Mouse (Mus musculus) cortical plate, adult 2 months (tissue): ENCODE data around the gene Trafd1. TPM values are rescaled to one million over a fixed set of nuclear protein-coding genes. Genes with fewer than 3 reads are reported as not detected.
"Not testable (repeated sequence)": the region's sequence is repeated elsewhere in the genome, so short reads cannot be mapped to it uniquely, and the experiment has no call there.

ENCODE experiments used
- H3K27ac ChIP-seq: fragments of 200-500 bp; 2 replicates; pipeline ENCODE4 v1.5.1; 2012; ENCODE audit warnings: low read length, control low read depth, inconsistent platforms; ENCODE audit not compliant: insufficient read depth
- H3K4me1 ChIP-seq: fragments of 200-500 bp; 2 replicates; pipeline ENCODE4 v1.6.1; 2011; ENCODE audit warnings: low read length; ENCODE audit not compliant: control insufficient read depth, insufficient read depth
- H3K4me3 ChIP-seq: fragments of 200-500 bp; 2 replicates; pipeline ENCODE4 v1.5.1; 2011; ENCODE audit warnings: mild to moderate bottlenecking, low read length, control low read depth; ENCODE audit not compliant: insufficient read depth
- CTCF ChIP-seq: fragments of 200-500 bp; IDR thresholded peaks from 2 replicates; pipeline ENCODE4 v1.5.1; 2011; ENCODE audit warnings: mild to moderate bottlenecking, control low read depth, low read length; ENCODE audit not compliant: insufficient read depth; ENCODE audit errors: extremely low read depth
- POLR2A ChIP-seq: fragments of 200-500 bp; IDR thresholded peaks from 2 replicates; pipeline ENCODE4 v1.6.1; 2011; ENCODE audit warnings: mild to moderate bottlenecking, low read length, control low read depth; ENCODE audit not compliant: insufficient read depth; ENCODE audit errors: extremely low read depth
- polyA plus RNA-seq: library from polyadenylated mRNA; depleted of rRNA; stranded (reverse); fragments of >200 nt; gene quantifications from 2 replicates; pipeline ENCODE4 v1.2.3, GENCODE M21; 2012; rRNA removed

Gene Trafd1
- polyA plus RNA-seq, 1 experiment: 124 TPM

DNA sequence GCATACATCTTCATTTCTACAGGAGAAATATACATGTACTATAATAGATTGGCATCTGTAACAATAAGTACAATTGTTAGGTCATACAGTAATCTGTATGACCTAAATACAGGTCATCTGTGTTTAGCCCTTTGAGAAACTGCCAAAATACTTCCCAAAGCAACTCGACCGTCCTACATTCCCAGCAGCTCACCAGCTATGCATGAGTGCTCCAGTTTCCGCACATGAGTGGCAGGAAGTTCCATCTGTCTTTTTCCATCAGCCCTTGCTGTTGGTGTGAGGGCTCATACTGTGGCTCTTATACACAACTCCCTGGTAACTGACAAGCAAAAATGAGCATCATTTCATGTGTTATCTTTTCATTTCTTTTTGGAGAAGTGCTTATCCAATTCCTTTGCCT is 49.4 kb downstream of the Trafd1 start:
- no peaks in the 10 kb centered on the region; the same call in 1 of the 2 replicates for H3K4me1 ChIP-seq
- no peak overlapping the region for H3K27ac ChIP-seq
- no peak overlapping the region for H3K4me3 ChIP-seq
- TF ChIP-seq POLR2A: no peak
- TF ChIP-seq CTCF: no peak

DNA sequence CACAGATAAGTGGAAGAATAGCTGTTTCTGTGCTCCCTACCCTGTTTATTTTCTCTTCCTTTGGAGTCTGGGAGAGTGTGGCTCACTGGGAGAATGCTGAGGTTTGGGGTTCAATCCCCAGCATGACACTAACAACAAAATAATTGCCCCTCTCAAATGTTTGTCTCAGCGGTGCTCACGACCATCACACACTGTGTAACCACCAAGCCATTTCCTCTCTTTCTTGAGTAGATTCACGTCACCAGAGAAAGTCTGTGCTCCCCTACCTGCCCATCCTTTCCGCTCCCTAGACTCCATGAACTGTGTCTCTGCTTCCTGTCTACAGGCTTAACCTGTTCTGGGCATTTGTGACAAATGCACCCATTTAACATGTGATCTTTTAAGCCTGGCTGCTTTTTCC is 50.0 kb downstream of the Trafd1 start:
- Histone ChIP-seq H3K4me3 (no peak overlapping the region), H3K27ac (no peak overlapping the region), H3K4me1 (peaks cover 3% of the 10 kb centered on the region)
- TF ChIP-seq POLR2A: no peak
- no peak for TF ChIP-seq CTCF

DNA sequence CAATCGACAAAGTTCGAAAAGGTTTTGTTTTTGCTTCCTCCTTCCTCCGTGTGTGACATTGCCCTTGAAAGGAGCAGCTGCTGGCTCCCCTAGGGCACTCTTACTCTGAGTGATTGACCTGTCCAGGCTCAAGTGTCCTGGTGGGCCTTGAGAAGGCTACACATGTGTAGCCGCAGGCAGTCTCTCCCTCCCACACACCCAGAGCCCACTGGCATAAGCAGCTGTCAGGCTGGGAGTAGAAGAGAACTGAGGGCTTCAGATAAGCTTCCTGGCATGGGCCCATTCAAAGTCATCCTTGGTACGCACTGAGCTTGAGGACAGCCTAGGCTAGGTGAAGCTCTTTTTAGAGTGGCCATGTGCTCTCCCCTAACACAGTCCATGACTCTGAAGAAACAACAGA is 51.0 kb downstream of the Trafd1 start:
- no peak overlapping the region for H3K27ac ChIP-seq
- no peak for TF ChIP-seq POLR2A
- TF ChIP-seq CTCF: no peak

DNA sequence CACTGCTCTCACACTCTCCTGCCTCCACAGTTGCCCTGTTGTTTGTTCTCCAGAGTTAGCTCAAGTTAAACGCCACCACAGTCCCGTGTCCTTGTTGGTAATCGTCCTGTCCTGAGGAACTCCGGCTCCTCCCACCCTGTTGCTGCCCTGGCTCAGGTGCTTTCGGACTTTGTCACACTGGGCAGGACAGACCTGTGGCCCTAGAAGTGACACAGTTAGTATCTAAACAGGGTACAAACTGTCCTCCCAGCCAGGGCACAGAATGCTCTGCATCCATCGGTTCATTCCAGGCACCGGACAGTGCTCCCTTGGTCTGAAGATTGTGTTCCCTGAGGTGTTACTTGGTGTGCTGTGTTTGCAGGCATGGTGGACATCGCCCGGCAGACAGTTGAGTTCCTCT is 51.5 kb downstream of the Trafd1 start:
- no peak overlapping the region for H3K27ac ChIP-seq
- no peak for TF ChIP-seq CTCF
- no peak for TF ChIP-seq POLR2A
- H3K4me1 ChIP-seq: peaks cover 3% of the 10 kb centered on the region
- no peak overlapping the region for H3K4me3 ChIP-seq

More for the DNA sequence above, 51.0 kb downstream of the Trafd1 start:
- peaks cover 3% of the 10 kb centered on the region for H3K4me1 ChIP-seq
- H3K4me3 ChIP-seq: no peak overlapping the region

DNA sequence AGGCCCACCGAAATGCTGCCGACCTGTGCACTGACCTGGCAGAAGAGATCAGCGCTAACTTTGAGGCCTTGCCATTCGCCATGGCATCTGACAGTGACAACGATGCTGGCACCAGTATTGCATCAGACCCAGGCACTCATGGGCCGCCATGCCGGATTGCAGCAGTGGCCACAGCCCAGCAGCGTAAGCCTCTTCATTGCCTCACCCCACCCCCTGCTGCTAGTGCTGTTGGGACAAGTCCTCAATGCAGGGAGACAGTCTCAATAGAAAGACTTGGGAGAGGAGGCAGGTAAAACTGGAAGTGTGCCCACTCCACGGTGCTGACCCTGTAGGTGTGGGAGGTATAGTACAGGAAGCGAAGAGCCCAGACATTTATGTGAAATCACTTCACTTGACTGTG is 53.7 kb downstream of the Trafd1 start:
- H3K27ac ChIP-seq: no peak overlapping the region
- TF ChIP-seq CTCF: no peak
- TF ChIP-seq POLR2A: no peak

DNA sequence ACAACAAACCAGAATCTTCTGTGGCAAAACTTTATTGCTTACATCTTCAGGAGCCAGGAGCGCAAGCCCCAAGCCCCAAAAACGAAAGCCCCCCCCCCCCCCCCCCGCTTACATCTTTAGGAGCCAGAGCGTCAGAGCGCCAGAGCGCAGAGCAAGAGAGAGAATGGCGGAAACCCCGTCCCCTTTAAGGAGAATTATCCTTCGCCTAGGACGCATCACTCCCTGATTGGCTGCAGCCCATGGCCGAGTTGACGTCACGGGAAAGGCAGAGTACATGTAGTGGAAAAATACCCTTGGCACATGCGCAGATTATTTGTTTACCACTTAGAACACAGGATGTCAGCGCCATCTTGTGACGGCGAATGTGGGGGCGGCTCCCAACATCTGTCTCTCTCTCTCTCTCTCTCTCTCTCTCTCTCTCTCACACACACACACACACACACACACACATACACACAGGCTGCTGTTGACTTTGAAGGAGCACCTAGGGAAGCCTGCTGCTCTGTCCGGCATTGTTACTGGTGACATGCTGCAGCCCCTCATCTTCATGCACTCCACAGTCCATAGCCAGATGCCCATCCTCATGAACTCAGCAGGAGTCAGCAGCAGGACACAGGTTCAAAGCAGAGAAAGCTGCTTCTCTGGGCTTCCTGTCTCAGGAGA is 55.1 kb downstream of the Trafd1 start:
- H3K4me3 ChIP-seq: not testable (repeated sequence)

More for the DNA sequence above, 53.7 kb downstream of the Trafd1 start:
- H3K4me3 ChIP-seq: no peak overlapping the region
- H3K4me1 ChIP-seq: peaks cover 3% of the 10 kb centered on the region

DNA sequence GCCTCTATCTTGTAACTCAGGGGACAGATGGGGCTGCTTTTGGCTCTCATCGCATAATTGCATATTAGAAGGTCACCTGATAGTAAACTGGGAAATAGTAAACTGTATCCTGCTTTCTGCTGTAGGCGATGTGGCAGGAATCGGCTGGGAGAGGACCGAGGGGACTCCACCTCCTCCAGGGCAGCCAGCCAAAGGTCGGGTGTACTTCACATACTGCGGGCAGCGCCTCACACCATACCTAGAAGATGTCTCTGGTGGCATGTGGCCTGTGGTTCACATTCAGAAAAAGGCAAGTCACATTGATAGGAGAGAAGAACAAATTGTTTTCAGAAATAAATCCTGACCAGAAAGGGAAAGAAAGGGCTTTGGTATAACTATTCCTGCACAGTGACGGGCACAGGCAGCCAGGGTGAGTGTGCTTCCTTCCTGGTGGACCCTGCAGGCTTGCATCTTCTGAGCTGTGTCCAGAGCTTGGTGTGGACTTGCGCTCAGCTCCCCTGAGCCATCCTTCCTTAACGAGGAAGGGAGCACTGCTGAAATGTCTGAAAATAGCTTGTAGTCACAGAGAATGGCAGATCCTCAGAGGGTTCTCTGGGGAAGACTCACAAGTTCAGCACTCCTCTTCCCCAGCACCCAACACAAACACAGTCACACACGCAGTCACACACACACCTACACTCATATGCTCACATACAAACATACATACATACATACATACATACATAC is 55.9 kb downstream of the Trafd1 start:
- peaks cover 3% of the 10 kb centered on the region for H3K4me1 ChIP-seq
- H3K27ac ChIP-seq: peak overlapping the region; percentile 61
- H3K4me3 ChIP-seq: peak overlapping the region; percentile 28
- no peak for TF ChIP-seq POLR2A
- TF ChIP-seq CTCF: no peak

More for the DNA sequence above, 55.1 kb downstream of the Trafd1 start:
- H3K4me1 ChIP-seq: not testable (repeated sequence)
- TF ChIP-seq POLR2A: peak; percentile 33; the same call in 1 of the 2 replicates
- H3K27ac ChIP-seq: peak overlapping the region; percentile 57

DNA sequence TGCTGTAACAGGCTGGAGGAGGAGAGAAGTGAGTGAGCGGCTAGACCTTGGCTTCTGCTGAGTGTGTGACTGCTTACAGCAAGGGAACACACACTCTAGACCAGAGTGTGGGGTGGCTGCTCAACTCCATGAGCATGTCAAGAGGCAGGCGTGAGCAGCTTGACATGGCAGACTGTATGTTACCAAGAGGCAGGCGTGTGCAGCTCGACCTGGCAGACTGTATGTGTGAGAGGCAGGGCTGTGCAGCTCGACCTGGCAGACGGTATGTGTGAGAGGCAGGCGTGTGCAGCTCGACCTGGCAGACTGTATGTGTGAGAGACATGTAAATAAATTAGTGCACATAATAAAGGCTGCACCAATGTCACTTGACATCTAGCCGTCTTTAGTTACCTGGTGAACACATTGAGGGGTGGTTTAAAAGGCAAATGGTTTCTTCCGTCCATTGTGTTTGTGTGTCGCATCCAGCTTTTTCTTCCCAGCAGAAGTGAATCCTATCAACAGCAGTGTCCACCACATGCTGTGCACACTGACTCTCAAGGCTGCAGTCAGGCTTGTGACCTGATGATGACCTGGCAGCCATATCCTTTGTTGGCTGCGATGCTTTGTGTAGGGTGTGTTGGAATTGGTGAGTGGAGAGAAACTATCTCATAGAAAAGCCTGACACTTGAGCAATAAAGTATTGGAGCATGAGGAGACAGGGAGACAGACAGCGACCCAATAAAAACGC is 59.2 kb downstream of the Trafd1 start:
- H3K4me3 ChIP-seq: no peak overlapping the region
- no peak overlapping the region for H3K27ac ChIP-seq
- peaks cover 3% of the 10 kb centered on the region for H3K4me1 ChIP-seq
- TF ChIP-seq POLR2A: no peak
- no peak for TF ChIP-seq CTCF

Other genes with a start within 250 kb of the Trafd1 start
- 60.0 and 64.6 TPM in 2 replicates for gene Ptpn11, start 194.2 kb downstream of the Trafd1 start, polyA plus RNA-seq
- gene Rpl6, start 181.2 kb downstream of the Trafd1 start, polyA plus RNA-seq: 394 and 406 TPM in 2 replicates
- gene Hectd4, start 165.4 kb downstream of the Trafd1 start, polyA plus RNA-seq: 77.7 and 79.8 TPM in 2 replicates
- 21.6 TPM in 2 replicates for gene Naa25, start 12.3 kb upstream of the Trafd1 start, polyA plus RNA-seq
- 6.8 and 10.7 TPM in 2 replicates for gene Tmem116, start 66.3 kb upstream of the Trafd1 start, polyA plus RNA-seq
- gene Erp29, start 66.9 kb upstream of the Trafd1 start, polyA plus RNA-seq: 92.1 and 101 TPM in 2 replicates
- not detected in 2 replicates for gene Adam1b, start 117.8 kb upstream of the Trafd1 start, polyA plus RNA-seq
- gene Adam1a, start 159.8 kb upstream of the Trafd1 start, polyA plus RNA-seq: 17.3 and 18.9 TPM in 2 replicates
- 0.40 TPM in 1 of 2 replicates, not detected in the other for gene Gm42878, start 159.8 kb upstream of the Trafd1 start, polyA plus RNA-seq
- gene Mapkapk5, start 160.3 kb upstream of the Trafd1 start, polyA plus RNA-seq: 94.9 and 100 TPM in 2 replicates
- 198 TPM in 2 replicates for gene Aldh2, start 208.2 kb upstream of the Trafd1 start, polyA plus RNA-seq
- 4.5 and 5.1 TPM in 2 replicates for gene Acad12, start 233.3 kb upstream of the Trafd1 start, polyA plus RNA-seq